Mouse (Mus musculus) limb, embryonic 14.5 days (tissue): ENCODE data around the gene Tagln2. TPM values are rescaled to one million over a fixed set of nuclear protein-coding genes. Genes with fewer than 3 reads are reported as not detected.

Experiments used
- ATAC-seq: fragments of 200-750 bp; cut with Nextera tagmentation; 2 replicates; pipeline ENCODE4 v1.8.0; 2017; ENCODE audit warnings: low read depth, moderate number of reproducible peaks, moderate TSS enrichment; ENCODE audit not compliant: low FRiP score
- DNase-seq: peaks from one replicate; pipeline ENCODE4 v3.0.0-alpha.2; 2015; ENCODE audit warnings: low spot score
- H3K27ac ChIP-seq: fragments of 300-500 bp; sonication (generic); replicated peaks from 2 replicates; pipeline ENCODE4 v1.5.1; 2014; ENCODE audit warnings: low read depth, mild to moderate bottlenecking, low read length, moderate library complexity, mixed read lengths
- H3K27me3 ChIP-seq: fragments of 300-500 bp; sonication (generic); 2 replicates; pipeline ENCODE4 v1.6.1; 2014; ENCODE audit warnings: low read length, mixed read lengths; ENCODE audit not compliant: control insufficient read depth, insufficient read depth
- H3K36me3 ChIP-seq: fragments of 300-500 bp; sonication (generic); 2 replicates; pipeline ENCODE4 v1.6.1; 2014; ENCODE audit warnings: mild to moderate bottlenecking, low read length, moderate library complexity, mixed read lengths; ENCODE audit not compliant: control insufficient read depth, insufficient read depth
- H3K4me1 ChIP-seq: fragments of 300-500 bp; sonication (generic); 2 replicates; pipeline ENCODE4 v1.6.1; 2014; ENCODE audit warnings: antibody characterized with exemption, low read length, mixed read lengths; ENCODE audit not compliant: control insufficient read depth, insufficient read depth
- H3K4me2 ChIP-seq: fragments of 300-500 bp; sonication (generic); replicated peaks from 2 replicates; pipeline ENCODE4 v1.6.1; 2014; ENCODE audit warnings: low read depth, mild to moderate bottlenecking, low read length, moderate library complexity; ENCODE audit not compliant: severe bottlenecking
- H3K4me3 ChIP-seq: fragments of 300-500 bp; sonication (generic); replicated peaks from 2 replicates; pipeline ENCODE4 v1.5.1; 2014; ENCODE audit warnings: low read length
- H3K9ac ChIP-seq: fragments of 300-500 bp; sonication (generic); 2 replicates; pipeline ENCODE4 v1.6.1; 2014; ENCODE audit warnings: mild to moderate bottlenecking, low read depth, low read length, moderate library complexity; ENCODE audit not compliant: severe bottlenecking
- H3K9me3 ChIP-seq: fragments of 300-500 bp; sonication (generic); 2 replicates; pipeline ENCODE4 v1.6.1; 2016; ENCODE audit warnings: low read length; ENCODE audit not compliant: control insufficient read depth
- POLR2A ChIP-seq: fragments of 200-500 bp; IDR thresholded peaks from 2 replicates; pipeline ENCODE4 v1.8.0; 2012; ENCODE audit warnings: inconsistent platforms, mild to moderate bottlenecking, moderate library complexity, borderline replicate concordance; ENCODE audit not compliant: insufficient read depth, insufficient read length; ENCODE audit errors: extremely low read depth
- WGBS: fragments of 180-500 bp; shearing (Covaris S2); extraction: QIAGEN DNeasy Blood & Tissue Kit; methylation state at CpG from one replicate; pipeline ENCODE4 v1.1.7; 2014; 5-methylcytosine and 5-hydroxymethylcytosine counted together
- polyA plus RNA-seq, 2 experiments: library from polyadenylated mRNA; depleted of rRNA in 1 of 2; stranded (reverse) in 1 of 2; unstranded in 1 of 2; fragments of >200 nt; fragmentation: Nextera tagmentation in 1 of 2; extraction: Ambion mirVana in 1 of 2; gene quantifications; 2 replicates each; pipeline versions ENCODE4 v1.2.1 to v1.2.3; 2012 to 2014

The Tagln2 gene
- polyA plus RNA-seq (2012; rRNA removed) (134 and 151 TPM in 2 replicates), polyA plus RNA-seq (2014; fragmentation: Nextera tagmentation; extraction: Ambion mirVana) (138 and 155 TPM in 2 replicates)

DNA sequence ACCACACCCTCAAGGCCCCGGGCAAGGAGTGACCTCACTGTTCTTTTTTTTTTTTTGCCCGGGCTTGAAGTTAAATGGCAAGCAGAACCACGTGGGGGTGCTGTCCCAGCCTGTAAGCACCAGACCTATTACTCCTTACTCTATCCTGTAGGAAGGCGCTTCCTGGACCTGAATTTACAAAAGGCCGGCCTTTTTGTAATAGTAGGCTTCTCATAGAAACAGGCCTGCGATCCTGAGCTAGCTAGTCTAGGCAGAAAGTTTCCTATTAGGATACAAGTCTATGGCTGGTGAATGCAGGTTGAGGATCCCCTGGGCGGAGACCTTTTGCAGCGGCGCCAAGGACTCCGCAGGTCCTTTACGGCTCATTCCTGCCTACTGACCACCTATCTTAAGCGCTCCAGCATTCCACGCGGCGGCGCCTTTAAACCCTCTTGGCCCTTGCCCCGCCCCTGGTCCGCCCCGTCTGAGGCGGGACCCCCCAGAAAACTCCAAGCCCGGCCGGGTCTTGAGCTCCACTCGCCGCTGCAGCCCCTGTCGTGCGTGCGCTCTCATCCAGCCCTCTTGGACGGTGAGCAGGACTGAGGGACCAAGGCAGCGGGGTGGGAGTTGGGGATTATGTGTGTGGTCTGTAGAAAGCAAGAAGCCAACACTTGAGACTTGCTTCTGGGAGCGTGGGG, at the start of gene Tagln2:
Gene Tagln2, plus strand, starts transcription at position 283 of the 677 bp plus-strand sequence.
- H3K27me3 ChIP-seq, result 0 out of 2 replicates have a peak, but pooled peaks cover 5% of the 10 kb centered on the region
- peak within 1 kb of the TSS; percentile 47 for H3K4me3 ChIP-seq
- H3K9ac ChIP-seq, result peak within 1 kb of the TSS; percentile 62
- no peaks in the 10 kb centered on the region for H3K9me3 ChIP-seq
- peaks cover 36% of the 10 kb centered on the region for H3K4me1 ChIP-seq
- DNase-seq (peak; percentile 75), ATAC-seq (peak; percentile 69)
- 6% methylated on average over 30 of the region's 30 CpGs for WGBS
- peak within 1 kb of the TSS; percentile 59 for H3K27ac ChIP-seq
- peak within 1 kb of the TSS; percentile 71 for H3K4me2 ChIP-seq
- 0 out of 2 replicates have a peak, but pooled peaks have one; percentile 28 for TF ChIP-seq POLR2A
- peaks cover 28% of the 10 kb centered on the region for H3K36me3 ChIP-seq

DNA sequence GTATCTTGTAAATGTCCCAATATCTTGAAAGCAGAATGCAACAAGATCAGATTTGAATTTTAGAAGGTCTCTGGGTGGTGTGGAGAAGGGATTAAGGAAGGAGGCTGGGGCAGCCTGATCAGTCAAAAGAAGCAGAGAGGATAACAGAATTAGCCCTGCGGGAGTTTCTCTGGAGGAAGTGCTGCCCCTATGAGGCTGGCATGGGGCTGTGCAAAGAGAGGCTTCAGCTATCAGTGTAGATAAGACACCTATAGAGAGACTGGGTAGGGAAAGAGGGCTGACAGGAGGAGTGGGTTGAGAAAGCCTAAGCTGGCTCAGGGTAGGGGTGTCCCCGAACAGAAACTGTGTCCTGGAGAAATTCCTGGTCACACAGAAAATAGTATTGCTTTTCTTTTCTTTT, 49.6 kb upstream of the Tagln2 start:
- 56% methylated on average over 2 of the region's 2 CpGs for WGBS
- no peak for DNase-seq
- no peaks in the 10 kb centered on the region for H3K27me3 ChIP-seq
- no peak for TF ChIP-seq POLR2A
- no peaks in the 10 kb centered on the region; the same call in 1 of the 2 replicates for H3K4me1 ChIP-seq
- H3K9ac ChIP-seq, result no peak overlapping the region
- no peaks in the 10 kb centered on the region for H3K9me3 ChIP-seq
- no peak overlapping the region for H3K4me3 ChIP-seq
- no peak overlapping the region for H3K4me2 ChIP-seq
- H3K27ac ChIP-seq, result no peak overlapping the region
- H3K36me3 ChIP-seq, result no peaks in the 10 kb centered on the region
- ATAC-seq, result no peak

DNA sequence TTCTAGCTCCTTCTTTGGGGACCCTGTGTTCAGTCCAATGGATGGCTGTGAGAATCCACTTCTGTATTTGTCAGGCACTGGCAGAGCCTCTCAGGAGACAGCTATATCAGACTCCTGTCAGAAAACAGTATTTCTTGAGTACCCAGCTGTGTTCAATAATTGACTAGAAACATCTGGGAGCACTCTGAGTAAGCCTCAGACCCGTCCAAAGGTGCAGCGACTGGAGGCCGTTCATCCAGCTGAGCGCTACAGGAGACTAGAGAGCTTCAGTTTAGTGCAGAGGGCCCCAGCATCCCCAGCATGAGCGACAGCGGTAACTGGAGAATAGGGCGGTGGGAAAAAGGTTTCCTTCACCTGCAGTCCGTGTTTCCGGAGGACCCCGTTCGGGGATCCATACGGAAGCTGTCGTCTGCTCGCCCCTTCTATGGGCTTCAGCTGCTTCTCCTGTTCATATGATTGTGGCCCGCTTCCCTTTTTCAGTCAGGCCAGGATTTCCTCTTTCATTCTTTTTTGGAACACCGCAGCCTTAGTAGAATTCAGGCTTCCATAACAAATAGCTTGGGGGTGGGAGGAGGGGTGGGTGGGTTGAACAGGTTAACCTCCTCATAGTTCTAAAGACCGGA, 48.9 kb upstream of the Tagln2 start:
- Histone ChIP-seq H3K4me1 (no peaks in the 10 kb centered on the region; the same call in 1 of the 2 replicates), H3K36me3 (no peaks in the 10 kb centered on the region), H3K4me2 (no peak overlapping the region), H3K9me3 (no peaks in the 10 kb centered on the region), H3K4me3 (no peak overlapping the region), H3K9ac (no peak overlapping the region), H3K27ac (no peak overlapping the region), H3K27me3 (no peaks in the 10 kb centered on the region)
- WGBS, result 30% methylated on average over 17 of the region's 17 CpGs
- no peak for TF ChIP-seq POLR2A
- ATAC-seq (no peak), DNase-seq (no peak)

DNA sequence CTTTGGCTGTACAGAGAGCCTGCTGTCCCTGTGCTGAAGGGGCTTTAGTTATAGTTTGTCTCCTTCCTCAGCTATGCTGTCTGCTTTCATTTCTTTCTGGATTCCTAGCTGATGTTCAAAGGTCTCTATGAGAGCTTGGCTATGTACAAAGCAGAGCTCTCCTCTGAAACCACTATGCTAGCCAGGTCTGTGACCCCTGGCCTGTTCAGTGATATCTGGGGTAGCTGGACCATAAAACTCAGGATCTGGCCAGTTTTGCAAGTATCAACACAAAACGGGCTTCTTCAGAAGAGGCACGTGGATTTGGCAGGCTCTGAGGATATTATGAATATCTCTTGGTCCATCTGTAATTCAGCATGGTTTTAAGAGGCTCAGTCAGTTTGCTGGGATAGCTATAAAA, 46.9 kb upstream of the Tagln2 start:
- 78% methylated on average over 2 of the region's 2 CpGs for WGBS
- Histone ChIP-seq H3K27ac (no peak overlapping the region), H3K4me1 (no peaks in the 10 kb centered on the region; the same call in 1 of the 2 replicates), H3K9ac (no peak overlapping the region), H3K4me2 (no peak overlapping the region), H3K36me3 (no peaks in the 10 kb centered on the region), H3K27me3 (no peaks in the 10 kb centered on the region), H3K9me3 (no peaks in the 10 kb centered on the region), H3K4me3 (no peak overlapping the region)
- ATAC-seq, result no peak
- TF ChIP-seq POLR2A, result no peak
- no peak for DNase-seq

DNA sequence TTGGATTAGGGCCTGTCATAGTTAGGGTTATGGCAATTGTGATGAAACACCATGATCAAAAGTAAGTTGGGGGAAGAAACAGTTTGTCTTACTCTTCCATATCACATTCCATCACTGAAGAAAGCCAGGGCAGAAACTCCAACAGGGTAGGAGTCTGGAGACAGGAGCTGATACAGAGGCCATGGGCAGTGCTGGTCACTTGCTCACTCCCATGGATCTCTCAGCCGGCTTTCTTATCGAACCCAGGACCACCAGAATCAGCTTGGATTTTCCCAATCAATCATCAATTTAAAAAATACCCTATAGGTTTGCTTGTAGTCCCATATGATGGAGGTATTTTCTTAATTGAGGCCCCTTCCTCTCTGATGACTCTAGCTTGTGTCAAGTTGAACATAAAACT, 46.0 kb upstream of the Tagln2 start:
- no peaks in the 10 kb centered on the region; the same call in 1 of the 2 replicates for H3K4me1 ChIP-seq
- H3K27ac ChIP-seq, result no peak overlapping the region
- ATAC-seq (no peak), DNase-seq (no peak)
- no peak overlapping the region for H3K4me2 ChIP-seq
- no peak overlapping the region for H3K4me3 ChIP-seq
- no peaks in the 10 kb centered on the region for H3K27me3 ChIP-seq
- H3K9me3 ChIP-seq, result no peaks in the 10 kb centered on the region
- no peak for TF ChIP-seq POLR2A
- no peaks in the 10 kb centered on the region for H3K36me3 ChIP-seq
- WGBS, result 97% methylated on average over 2 of the region's 2 CpGs
- H3K9ac ChIP-seq, result no peak overlapping the region
